Comparison of ENCODE assay signal across 8 mouse cellular contexts in the genomic region with DNA sequence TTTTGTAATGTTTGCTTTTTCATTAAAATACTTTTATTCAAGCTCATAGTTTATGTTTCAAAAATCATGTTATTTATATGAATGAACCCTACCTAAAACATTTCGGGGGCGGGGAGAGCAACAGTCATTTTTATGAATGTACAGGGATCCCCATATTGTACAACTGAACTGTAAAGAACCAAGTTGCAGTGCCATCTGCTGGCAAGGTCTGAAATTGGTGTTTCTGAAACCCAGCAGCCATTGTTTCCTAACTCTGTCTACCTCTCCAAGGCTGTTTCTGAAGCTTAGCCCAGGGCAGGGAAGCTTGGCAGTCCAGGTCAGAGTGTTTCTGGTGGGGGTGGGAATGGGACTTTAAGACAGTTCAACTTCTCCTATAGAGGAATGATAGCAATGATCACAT. TPM values are rescaled to one million over a fixed set of nuclear protein-coding genes. Genes with fewer than 3 reads are reported as not detected.
DNase-seq lines count a peak whose midpoint lies in the region; ATAC-seq and TF ChIP-seq lines count a peak whose summit lies in the region.

No protein-coding gene starts in this region.

- no peak for TF ChIP-seq POLR2A in brain, embryonic 14.5 days (IDR thresholded peaks at IDR 0.05; ENCODE audit: borderline replicate concordance, extremely low read depth, insufficient read depth, insufficient read length, poor library complexity, severe bottlenecking)
- no peak for TF ChIP-seq POLR2A in limb, embryonic 14.5 days (IDR thresholded peaks at IDR 0.05; ENCODE audit: borderline replicate concordance, extremely low read depth, insufficient read depth, insufficient read length)

- 15% methylated on average over 2 of the region's 2 CpGs for WGBS in hindbrain, postnatal 0 days
- WGBS in limb, embryonic 14.5 days, result 9% methylated on average over 2 of the region's 2 CpGs
- 33% methylated on average over 2 of the region's 2 CpGs for WGBS in neural tube, embryonic 11.5 days

- H3K4me3 ChIP-seq in hindbrain, postnatal 0 days (ENCODE audit: low read length), result no peak overlapping the region
- no peak overlapping the region for H3K4me3 ChIP-seq in limb, embryonic 14.5 days (replicated peaks; ENCODE audit: low read length)
- H3K4me3 ChIP-seq in neural tube, embryonic 11.5 days (ENCODE audit: low read depth, low read length), result no peak overlapping the region

- peak; percentile 68; the same call in 1 of the 2 replicates for TF ChIP-seq CTCF in brain, embryonic 14.5 days (IDR thresholded peaks at IDR 0.05; ENCODE audit: borderline replicate concordance, extremely low read depth, insufficient read depth, insufficient read length)
- TF ChIP-seq CTCF in hindbrain, postnatal 0 days (IDR thresholded peaks at IDR 0.05; ENCODE audit: low read depth), result peak; percentile 83

- no peak overlapping the region for H3K4me2 ChIP-seq in hindbrain, postnatal 0 days (ENCODE audit: low read depth, low read length)
- H3K4me2 ChIP-seq in limb, embryonic 14.5 days (replicated peaks; ENCODE audit: low read depth, low read length, severe bottlenecking), result no peak overlapping the region
- H3K4me2 ChIP-seq in neural tube, embryonic 11.5 days (ENCODE audit: low read depth), result no peak overlapping the region

- H3K4me1 ChIP-seq in hindbrain, postnatal 0 days (ENCODE audit: insufficient read depth, low read length), result no peaks in the 10 kb centered on the region
- H3K4me1 ChIP-seq in limb, embryonic 14.5 days (ENCODE audit: control insufficient read depth, insufficient read depth, low read length), result no peaks in the 10 kb centered on the region; the same call in 1 of the 2 replicates
- no peaks in the 10 kb centered on the region for H3K4me1 ChIP-seq in neural tube, embryonic 11.5 days (ENCODE audit: control insufficient read depth, insufficient read depth, low read length)

- peaks cover 24% of the 10 kb centered on the region; the same call in 1 of the 2 replicates for H3K36me3 ChIP-seq in hindbrain, postnatal 0 days (ENCODE audit: insufficient read depth, low read length)
- peaks cover 8% of the 10 kb centered on the region; the same call in 1 of the 2 replicates for H3K36me3 ChIP-seq in limb, embryonic 14.5 days (ENCODE audit: control insufficient read depth, insufficient read depth, low read length)
- no peaks in the 10 kb centered on the region; the same call in 1 of the 2 replicates for H3K36me3 ChIP-seq in neural tube, embryonic 11.5 days (ENCODE audit: control insufficient read depth, insufficient read depth, low read length)

- no peaks in the 10 kb centered on the region for H3K27me3 ChIP-seq in hindbrain, postnatal 0 days (ENCODE audit: insufficient read depth, low read length)
- H3K27me3 ChIP-seq in limb, embryonic 14.5 days (ENCODE audit: control insufficient read depth, insufficient read depth, low read length), result no peaks in the 10 kb centered on the region
- no peaks in the 10 kb centered on the region for H3K27me3 ChIP-seq in neural tube, embryonic 11.5 days (ENCODE audit: control insufficient read depth, insufficient read depth, low read length)

- peak; percentile 75; the same call in 1 of the 2 replicates for ATAC-seq in erythroblast, adult 5-6 weeks (replicated peaks; ENCODE audit: low FRiP score, poor library complexity, severe bottlenecking)
- peak; percentile 69 for ATAC-seq in hindbrain, postnatal 0 days
- ATAC-seq in limb, embryonic 14.5 days (ENCODE audit: low FRiP score, low read depth), result 0 out of 2 replicates have a peak, but pooled peaks have one; percentile 42
- no peak for ATAC-seq in neural tube, embryonic 11.5 days (ENCODE audit: insufficient read depth, low FRiP score, low TSS enrichment)

- DNase-seq in A20 (ENCODE audit: low read depth, low spot score), result peak; percentile 60
- DNase-seq in CD4-positive, CD25-positive, alpha-beta regulatory T cell, adult 2 months (ENCODE audit: low read depth, low spot score), result peak; percentile 76
- peak; percentile 80 for DNase-seq in brain, embryonic 14.5 days (ENCODE audit: low read depth)
- DNase-seq in hindbrain, postnatal 0 days (ENCODE audit: low spot score), result peak; percentile 87
- peak; percentile 79 for DNase-seq in limb, embryonic 14.5 days (ENCODE audit: low spot score)
- DNase-seq in neural tube, embryonic 11.5 days (ENCODE audit: low spot score), result peak; percentile 69
- DNase-seq in yolk sac, embryonic 10.5 days (ENCODE audit: low spot score), result peak; percentile 10

- H3K9me3 ChIP-seq in hindbrain, postnatal 0 days (ENCODE audit: low read length), result no peaks in the 10 kb centered on the region
- H3K9me3 ChIP-seq in limb, embryonic 14.5 days (ENCODE audit: control insufficient read depth, low read length), result no peaks in the 10 kb centered on the region
- no peaks in the 10 kb centered on the region for H3K9me3 ChIP-seq in neural tube, embryonic 11.5 days (ENCODE audit: control insufficient read depth, low read length)

- no peak overlapping the region for H3K27ac ChIP-seq in hindbrain, postnatal 0 days
- H3K27ac ChIP-seq in limb, embryonic 14.5 days (replicated peaks; ENCODE audit: low read depth, low read length), result no peak overlapping the region
- H3K27ac ChIP-seq in neural tube, embryonic 11.5 days (ENCODE audit: low read depth, low read length), result no peak overlapping the region

- no peak overlapping the region for H3K9ac ChIP-seq in hindbrain, postnatal 0 days (replicated peaks; ENCODE audit: low read length)
- H3K9ac ChIP-seq in limb, embryonic 14.5 days (ENCODE audit: low read depth, low read length, severe bottlenecking), result no peak overlapping the region
- no peak overlapping the region for H3K9ac ChIP-seq in neural tube, embryonic 11.5 days (ENCODE audit: low read length)

RNA-seq across cellular contexts. Expression of a gene that starts 57.4 kb away (rescaled TPM):
- 47.8 and 51.3 TPM in 2 replicates for polyA plus RNA-seq in brain, embryonic 14.5 days (2012; rRNA removed)
- 9.2 and 10.2 TPM in 2 replicates for total RNA-seq in erythroblast, adult 5-6 weeks (2015; ENCODE audit: low replicate concordance)
- total RNA-seq in erythroblast, adult 5-6 weeks (2017; ENCODE audit: low replicate concordance), result 10.6 and 11.5 TPM in 2 replicates
- total RNA-seq in hindbrain, postnatal 0 days (2014; rRNA removed), result 49.0 and 52.9 TPM in 2 replicates
- polyA plus RNA-seq in hindbrain, postnatal 0 days (2015; fragmentation: Nextera tagmentation; extraction: Ambion mirVana), result 71.4 and 75.2 TPM in 2 replicates
- polyA plus RNA-seq in limb, embryonic 14.5 days (2012; rRNA removed), result 20.7 and 24.9 TPM in 2 replicates
- 30.1 and 31.8 TPM in 2 replicates for polyA plus RNA-seq in limb, embryonic 14.5 days (2014; fragmentation: Nextera tagmentation; extraction: Ambion mirVana)
- polyA plus RNA-seq in neural tube, embryonic 11.5 days (2014; fragmentation: Nextera tagmentation; extraction: Ambion mirVana), result 41.9 and 44.3 TPM in 2 replicates

Comparison
In these comparisons a context has a peak if more than half of its experiments do, and no peak if none do; other contexts are left out.
1. DNase-seq: peak in every context shown above with its lines; median percentile 87 in hindbrain, postnatal 0 days; 80 in brain, embryonic 14.5 days; 79 in limb, embryonic 14.5 days; 76 in CD4-positive, CD25-positive, alpha-beta regulatory T cell, adult 2 months; 69 in neural tube, embryonic 11.5 days; 60 in A20; 10 in yolk sac, embryonic 10.5 days.